Mouse (Mus musculus): ENCODE measurements at regions not wholly inside any gene's neighbourhood (a gene's known extent, or its start where the extent isn't known, plus 50 kb on each side); places are given as distances from the start of the nearest gene placed in this dataset.
"Not testable (repeated sequence)": the region's sequence is repeated elsewhere in the genome, so short reads cannot be mapped to it uniquely, and the experiment has no call there.

GRCm38 (mm10) chr8:5523281-5523680, 418.1 kb upstream of the Slc10a2 start:
- no peak for DNase-seq

- no peak for DNase-seq
These were observed 390.7 kb upstream of the Slc10a2 start for GRCm38 (mm10) chr8:5495861-5496260.

- DNase-seq: peak; percentile 96
These were observed 385.3 kb upstream of the Slc10a2 start for GRCm38 (mm10) chr8:5490491-5490890.

GRCm38 (mm10) chr8:5482938-5483337, 377.8 kb upstream of the Slc10a2 start:
- no peak for DNase-seq

GRCm38 (mm10) chr8:5472999-5473398, 367.8 kb upstream of the Slc10a2 start:
- peak; percentile 88 for DNase-seq

GRCm38 (mm10) chr8:5472582-5472981, 367.4 kb upstream of the Slc10a2 start:
- DNase-seq: no peak

- no peak for DNase-seq
These were observed 352.5 kb upstream of the Slc10a2 start for GRCm38 (mm10) chr8:5457619-5458018.

- no peak for DNase-seq
These were observed 348.3 kb upstream of the Slc10a2 start for GRCm38 (mm10) chr8:5453469-5453868.

- DNase-seq: not testable (repeated sequence)
These were observed 337.1 kb upstream of the Slc10a2 start for GRCm38 (mm10) chr8:5442243-5442642.

- not testable (repeated sequence) for DNase-seq
These were observed 335.3 kb upstream of the Slc10a2 start for GRCm38 (mm10) chr8:5440404-5440803.

- DNase-seq: no peak
These were observed 333.9 kb upstream of the Slc10a2 start for GRCm38 (mm10) chr8:5439054-5439453.

- DNase-seq: no peak
These were observed 323.3 kb upstream of the Slc10a2 start for GRCm38 (mm10) chr8:5428303-5428971.

- not testable (repeated sequence) for DNase-seq
These were observed 311.7 kb upstream of the Slc10a2 start for GRCm38 (mm10) chr8:5416841-5417240.

GRCm38 (mm10) chr8:5384851-5385250, 279.7 kb upstream of the Slc10a2 start:
- DNase-seq: no peak

GRCm38 (mm10) chr8:5378001-5378400, 272.9 kb upstream of the Slc10a2 start:
- no peak for DNase-seq

GRCm38 (mm10) chr8:5339953-5340352, 234.8 kb upstream of the Slc10a2 start:
- no peak for DNase-seq

GRCm38 (mm10) chr8:5314594-5314993, 209.4 kb upstream of the Slc10a2 start:
- no peak for DNase-seq

- DNase-seq: no peak
These were observed 194.8 kb upstream of the Slc10a2 start for GRCm38 (mm10) chr8:5299982-5300381.

- no peak for DNase-seq
These were observed 192.0 kb upstream of the Slc10a2 start for GRCm38 (mm10) chr8:5297190-5297589.

GRCm38 (mm10) chr8:5285708-5286161, 180.6 kb upstream of the Slc10a2 start:
- no peak for DNase-seq

- no peak for DNase-seq
These were observed 178.6 kb upstream of the Slc10a2 start for GRCm38 (mm10) chr8:5283799-5284198.

- no peak for DNase-seq
These were observed 157.2 kb upstream of the Slc10a2 start for GRCm38 (mm10) chr8:5262316-5262715.

GRCm38 (mm10) chr8:5241871-5242270, 136.7 kb upstream of the Slc10a2 start:
- DNase-seq: peak; percentile 94
